Mouse (Mus musculus) ES-Bruce4 (cell line): ENCODE data around the gene Hspa12b.

ENCODE experiments used
- CTCF ChIP-seq: IDR thresholded peaks from one replicate; pipeline ENCODE4 v1.8.1; 2011; ENCODE audit warnings: low read depth, low read length
- POLR2A ChIP-seq: IDR thresholded peaks from one replicate; pipeline ENCODE4 v1.8.1; 2011; ENCODE audit warnings: low read length; ENCODE audit not compliant: insufficient read depth

- TF ChIP-seq CTCF (no peak), POLR2A (no peak)
Observed at GRCm38 (mm10) chr2:131125157-131125963, 1.7 kb upstream of the Hspa12b start.
